8 mouse cellular contexts compared by ENCODE assay signal in genomic region chr19:12500124-12500523, GRCm38 (mm10). TPM values are rescaled to one million over a fixed set of nuclear protein-coding genes. Genes with fewer than 3 reads are reported as not detected.
DNase-seq lines count a peak whose midpoint lies in the region; ATAC-seq and TF ChIP-seq lines count a peak whose summit lies in the region.

No protein-coding gene starts in this region.

- DNase-seq in brain, adult 2 months (ENCODE audit: low read depth, low spot score), result peak; percentile 93
- DNase-seq in hindbrain, embryonic 10.5 days (ENCODE audit: low spot score), result peak; percentile 65
- peak; percentile 21 for DNase-seq in limb, embryonic 14.5 days (ENCODE audit: low spot score)
- DNase-seq in adrenal gland, adult 8-10 months, result no peak
- DNase-seq in urinary bladder, postnatal 4 days (ENCODE audit: low spot score in 2 of 2), result no peak

- H3K27me3 ChIP-seq in E14TG2a.4 (ENCODE audit: insufficient read depth, low read length), result peaks cover 42% of the 10 kb centered on the region
- no peaks in the 10 kb centered on the region for H3K27me3 ChIP-seq in forebrain, embryonic 16.5 days (replicated peaks; ENCODE audit: control insufficient read depth, insufficient read depth, low read length)
- no peaks in the 10 kb centered on the region for H3K27me3 ChIP-seq in hindbrain, embryonic 10.5 days (ENCODE audit: insufficient read depth, poor library complexity, severe bottlenecking)
- H3K27me3 ChIP-seq in limb, embryonic 14.5 days (ENCODE audit: control insufficient read depth, insufficient read depth, low read length), result 0 out of 2 replicates have a peak, but pooled peaks cover 7% of the 10 kb centered on the region
- no peaks in the 10 kb centered on the region for H3K27me3 ChIP-seq in neural tube, embryonic 12.5 days (replicated peaks)

- TF ChIP-seq POLR2A in limb, embryonic 14.5 days (IDR thresholded peaks at IDR 0.05; ENCODE audit: borderline replicate concordance, extremely low read depth, insufficient read depth, insufficient read length), result no peak

- H3K9me3 ChIP-seq in E14TG2a.4 (ENCODE audit: low read length), result no peaks in the 10 kb centered on the region
- no peaks in the 10 kb centered on the region for H3K9me3 ChIP-seq in forebrain, embryonic 16.5 days (ENCODE audit: control insufficient read depth, low read length)
- no peaks in the 10 kb centered on the region for H3K9me3 ChIP-seq in hindbrain, embryonic 10.5 days
- no peaks in the 10 kb centered on the region for H3K9me3 ChIP-seq in limb, embryonic 14.5 days (ENCODE audit: control insufficient read depth, low read length)
- H3K9me3 ChIP-seq in neural tube, embryonic 12.5 days, result no peaks in the 10 kb centered on the region

- peaks cover 19% of the 10 kb centered on the region for H3K4me1 ChIP-seq in E14TG2a.4 (replicated peaks; ENCODE audit: low read depth, low read length)
- peaks cover 25% of the 10 kb centered on the region for H3K4me1 ChIP-seq in forebrain, embryonic 16.5 days (replicated peaks; ENCODE audit: control insufficient read depth, insufficient read depth, low read length)
- H3K4me1 ChIP-seq in hindbrain, embryonic 10.5 days (replicated peaks), result peaks cover 57% of the 10 kb centered on the region
- peaks cover 7% of the 10 kb centered on the region; the same call in 1 of the 2 replicates for H3K4me1 ChIP-seq in limb, embryonic 14.5 days (ENCODE audit: control insufficient read depth, insufficient read depth, low read length)
- peaks cover 33% of the 10 kb centered on the region for H3K4me1 ChIP-seq in neural tube, embryonic 12.5 days

- no peak for TF ChIP-seq CTCF in E14TG2a.4 (conservative IDR thresholded peaks at IDR 0.05; ENCODE audit: low read length)

- peak overlapping the region; percentile 85; the same call in 1 of the 2 replicates for H3K4me3 ChIP-seq in E14TG2a.4 (replicated peaks; ENCODE audit: low read length)
- peak overlapping the region; percentile 74 for H3K4me3 ChIP-seq in forebrain, embryonic 16.5 days (replicated peaks; ENCODE audit: low read length)
- peak overlapping the region; percentile 90 for H3K4me3 ChIP-seq in hindbrain, embryonic 10.5 days
- H3K4me3 ChIP-seq in limb, embryonic 14.5 days (replicated peaks; ENCODE audit: low read length), result peak overlapping the region; percentile 72
- H3K4me3 ChIP-seq in neural tube, embryonic 12.5 days, result peak overlapping the region; percentile 86

- peak overlapping the region; percentile 27; the same call in 1 of the 2 replicates for H3K27ac ChIP-seq in forebrain, embryonic 16.5 days (ENCODE audit: low read length)
- H3K27ac ChIP-seq in hindbrain, embryonic 10.5 days, result peak overlapping the region; percentile 100
- 0 out of 2 replicates have a peak overlapping the region, but pooled peaks have one; percentile 43 for H3K27ac ChIP-seq in limb, embryonic 14.5 days (replicated peaks; ENCODE audit: low read depth, low read length)
- H3K27ac ChIP-seq in neural tube, embryonic 12.5 days, result peak overlapping the region; percentile 90; the same call in 1 of the 2 replicates

- 0% methylated on average over 3 of the region's 3 CpGs for WGBS in forebrain, embryonic 16.5 days
- WGBS in hindbrain, embryonic 10.5 days, result 0% methylated on average over 3 of the region's 3 CpGs
- WGBS in limb, embryonic 14.5 days, result 14% methylated on average over 3 of the region's 3 CpGs
- WGBS in neural tube, embryonic 12.5 days, result 4% methylated on average over 3 of the region's 3 CpGs

- H3K36me3 ChIP-seq in E14TG2a.4 (ENCODE audit: insufficient read depth, low read length), result no peaks in the 10 kb centered on the region
- no peaks in the 10 kb centered on the region for H3K36me3 ChIP-seq in forebrain, embryonic 16.5 days (ENCODE audit: control insufficient read depth, insufficient read depth)
- peaks cover 32% of the 10 kb centered on the region for H3K36me3 ChIP-seq in hindbrain, embryonic 10.5 days
- no peaks in the 10 kb centered on the region for H3K36me3 ChIP-seq in limb, embryonic 14.5 days (ENCODE audit: control insufficient read depth, insufficient read depth, low read length)
- no peaks in the 10 kb centered on the region for H3K36me3 ChIP-seq in neural tube, embryonic 12.5 days

- peak overlapping the region; percentile 86 for H3K9ac ChIP-seq in forebrain, embryonic 16.5 days (replicated peaks; ENCODE audit: low read depth, low read length)
- H3K9ac ChIP-seq in limb, embryonic 14.5 days (ENCODE audit: low read depth, low read length, severe bottlenecking), result 0 out of 2 replicates have a peak overlapping the region, but pooled peaks have one; percentile 7
- H3K9ac ChIP-seq in neural tube, embryonic 12.5 days, result peak overlapping the region; percentile 93

- ATAC-seq in forebrain, embryonic 16.5 days, result peak; percentile 36
- no peak for ATAC-seq in limb, embryonic 14.5 days (ENCODE audit: low FRiP score, low read depth)
- peak; percentile 35 for ATAC-seq in neural tube, embryonic 12.5 days (ENCODE audit: low FRiP score, low read depth)

- H3K4me2 ChIP-seq in forebrain, embryonic 16.5 days (ENCODE audit: low read length), result peak overlapping the region; percentile 78
- peak overlapping the region; percentile 93 for H3K4me2 ChIP-seq in limb, embryonic 14.5 days (replicated peaks; ENCODE audit: low read depth, low read length, severe bottlenecking)
- H3K4me2 ChIP-seq in neural tube, embryonic 12.5 days (replicated peaks), result peak overlapping the region; percentile 69

RNA-seq across cellular contexts. Expression of gene Dtx4, which starts 1.1 kb away (rescaled TPM):
- polyA plus RNA-seq in forebrain, embryonic 16.5 days (2015; fragmentation: Nextera tagmentation; extraction: Ambion mirVana), result 20.3 and 21.3 TPM in 2 replicates
- polyA plus RNA-seq in hindbrain, embryonic 10.5 days (2016; fragmentation: Nextera tagmentation; extraction: Ambion mirVana), result 56.5 and 65.2 TPM in 2 replicates
- polyA plus RNA-seq in limb, embryonic 14.5 days (2012; rRNA removed), result 10.3 and 10.6 TPM in 2 replicates
- polyA plus RNA-seq in limb, embryonic 14.5 days (2014; fragmentation: Nextera tagmentation; extraction: Ambion mirVana), result 10.4 TPM in 2 replicates
- polyA plus RNA-seq in neural tube, embryonic 12.5 days (2016; fragmentation: Nextera tagmentation; extraction: Ambion mirVana), result 58.4 and 63.3 TPM in 2 replicates
- 10 to 100 TPM; 12.6 to 26.3 (median 19.7) TPM for total RNA-seq in adrenal gland, adult 8-10 months (2022)

RNA-seq across cellular contexts. Expression of gene Mpeg1, which starts 39.5 kb away (rescaled TPM):
- 0.39 and 0.47 TPM in 2 replicates for polyA plus RNA-seq in forebrain, embryonic 16.5 days (2015; fragmentation: Nextera tagmentation; extraction: Ambion mirVana)
- 0.24 and 0.35 TPM in 2 replicates for polyA plus RNA-seq in hindbrain, embryonic 10.5 days (2016; fragmentation: Nextera tagmentation; extraction: Ambion mirVana)
- polyA plus RNA-seq in limb, embryonic 14.5 days (2012; rRNA removed), result 3.5 and 3.6 TPM in 2 replicates
- 0.92 and 1.00 TPM in 2 replicates for polyA plus RNA-seq in limb, embryonic 14.5 days (2014; fragmentation: Nextera tagmentation; extraction: Ambion mirVana)
- polyA plus RNA-seq in neural tube, embryonic 12.5 days (2016; fragmentation: Nextera tagmentation; extraction: Ambion mirVana), result 0.76 and 1.1 TPM in 2 replicates
- total RNA-seq in adrenal gland, adult 8-10 months (2022), result 10 to 100 TPM; 29.9 to 72.1 (median 53.2) TPM

RNA-seq across cellular contexts. Expression of gene Fam111a, which starts 45.4 kb away (rescaled TPM):
- 7.7 and 9.8 TPM in 2 replicates for polyA plus RNA-seq in forebrain, embryonic 16.5 days (2015; fragmentation: Nextera tagmentation; extraction: Ambion mirVana)
- polyA plus RNA-seq in hindbrain, embryonic 10.5 days (2016; fragmentation: Nextera tagmentation; extraction: Ambion mirVana), result 15.3 and 20.2 TPM in 2 replicates
- 11.0 and 17.1 TPM in 2 replicates for polyA plus RNA-seq in limb, embryonic 14.5 days (2012; rRNA removed)
- 23.8 and 25.1 TPM in 2 replicates for polyA plus RNA-seq in limb, embryonic 14.5 days (2014; fragmentation: Nextera tagmentation; extraction: Ambion mirVana)
- polyA plus RNA-seq in neural tube, embryonic 12.5 days (2016; fragmentation: Nextera tagmentation; extraction: Ambion mirVana), result 13.3 and 15.7 TPM in 2 replicates
- total RNA-seq in adrenal gland, adult 8-10 months (2022), result 1 to 10 TPM; 2.2 to 5.5 (median 4.6) TPM

Comparison
In these comparisons a context has a peak if more than half of its experiments do, and no peak if none do; other contexts are left out.
1. DNase-seq: peak in brain, adult 2 months (single experiment), hindbrain, embryonic 10.5 days (single experiment) and limb, embryonic 14.5 days (single experiment); none in adrenal gland, adult 8-10 months (single experiment) and urinary bladder, postnatal 4 days (0 of 2).
2. H3K27ac ChIP-seq: peak in every context shown above with its lines; median percentile 100 in hindbrain, embryonic 10.5 days; 90 in neural tube, embryonic 12.5 days; 43 in limb, embryonic 14.5 days; 27 in forebrain, embryonic 16.5 days.
3. H3K9ac ChIP-seq: peak in every context shown above with its lines; median percentile 93 in neural tube, embryonic 12.5 days; 86 in forebrain, embryonic 16.5 days; 7 in limb, embryonic 14.5 days.
4. Peak in every context shown above with its lines, with median percentiles within 50 percentile points of each other: H3K4me3 ChIP-seq and H3K4me2 ChIP-seq.